Mouse (Mus musculus) heart, embryonic 10.5 days (tissue): ENCODE results near the gene Fgf13. TPM values are rescaled to one million over a fixed set of nuclear protein-coding genes. Genes with fewer than 3 reads are reported as not detected.

Experiments used
- microRNA counts: library from miRNA; unstranded; fragments of <30 nt; microRNA quantifications from one replicate; lab custom pipeline; 2017
- microRNA-seq: library from miRNA; unstranded; fragments of <30 nt; microRNA quantifications from one replicate; pipeline ENCODE4, GENCODE M21; 2017
- polyA plus RNA-seq: library from polyadenylated mRNA; unstranded; fragments of >200 nt; fragmentation: Nextera tagmentation; extraction: Ambion mirVana; gene quantifications from 2 replicates; pipeline ENCODE4 v1.2.1, GENCODE M21; 2016

Gene Fgf13
- polyA plus RNA-seq, 1 experiment from 2014 or later, result 25.8 TPM

MicroRNA genes within 50 kb of the gene (microRNA counts, 519-probe panel; counts per million panel counts)
- not detected for microRNA mmu-miR-504 (lab: Ali Mortazavi, UCI)

Small RNAs within 50 kb of the gene (microRNA-seq; reads per million reads assigned to microRNA genes)
- 26.3 reads per million, percentile 36 among the genes with 10 or more reads in this experiment for gene Mir504
